Mouse (Mus musculus): Measurements from ENCODE around the gene Elmsan1.

The Elmsan1 gene

DNA sequence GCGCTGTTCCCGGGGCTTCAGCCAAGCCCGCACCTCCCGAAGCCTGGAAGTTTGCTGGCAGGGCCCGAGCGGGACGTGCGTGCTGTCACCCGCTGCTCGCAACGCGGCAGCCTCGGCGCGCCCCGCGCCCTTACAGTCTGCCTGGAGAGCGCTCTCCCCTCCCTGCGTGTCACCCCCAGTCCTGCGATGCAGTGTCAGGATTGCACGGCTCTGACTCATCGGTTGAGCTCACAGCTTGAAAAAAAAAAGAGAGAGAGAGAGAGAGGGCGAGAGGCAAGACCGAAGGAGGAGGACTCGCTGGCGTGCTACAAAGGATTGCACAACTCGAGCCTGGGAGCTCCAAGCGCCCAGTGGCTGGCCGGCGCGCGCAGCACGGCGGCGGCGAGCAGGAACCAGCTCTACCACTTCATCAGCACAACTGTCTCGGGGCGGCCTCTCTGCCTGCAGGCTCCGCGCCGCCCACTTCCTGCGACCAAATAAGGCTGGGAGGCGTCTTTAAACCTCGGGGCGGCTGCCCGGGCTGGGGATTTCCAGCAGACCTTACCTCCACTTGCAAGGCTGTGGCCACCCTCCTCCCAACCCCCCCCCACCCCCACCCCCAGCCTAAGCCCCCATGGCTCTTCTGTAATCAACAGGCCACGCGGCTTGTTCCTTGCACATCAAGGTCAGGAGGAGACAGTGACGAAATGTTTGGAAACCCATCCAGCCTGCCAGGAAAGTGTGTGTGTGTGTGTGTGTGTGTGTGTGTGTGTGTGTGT is 24.9 kb downstream of the Elmsan1 start:
- in situ Hi-C loops (cut with MboI, MseI) = no loop called here

DNA sequence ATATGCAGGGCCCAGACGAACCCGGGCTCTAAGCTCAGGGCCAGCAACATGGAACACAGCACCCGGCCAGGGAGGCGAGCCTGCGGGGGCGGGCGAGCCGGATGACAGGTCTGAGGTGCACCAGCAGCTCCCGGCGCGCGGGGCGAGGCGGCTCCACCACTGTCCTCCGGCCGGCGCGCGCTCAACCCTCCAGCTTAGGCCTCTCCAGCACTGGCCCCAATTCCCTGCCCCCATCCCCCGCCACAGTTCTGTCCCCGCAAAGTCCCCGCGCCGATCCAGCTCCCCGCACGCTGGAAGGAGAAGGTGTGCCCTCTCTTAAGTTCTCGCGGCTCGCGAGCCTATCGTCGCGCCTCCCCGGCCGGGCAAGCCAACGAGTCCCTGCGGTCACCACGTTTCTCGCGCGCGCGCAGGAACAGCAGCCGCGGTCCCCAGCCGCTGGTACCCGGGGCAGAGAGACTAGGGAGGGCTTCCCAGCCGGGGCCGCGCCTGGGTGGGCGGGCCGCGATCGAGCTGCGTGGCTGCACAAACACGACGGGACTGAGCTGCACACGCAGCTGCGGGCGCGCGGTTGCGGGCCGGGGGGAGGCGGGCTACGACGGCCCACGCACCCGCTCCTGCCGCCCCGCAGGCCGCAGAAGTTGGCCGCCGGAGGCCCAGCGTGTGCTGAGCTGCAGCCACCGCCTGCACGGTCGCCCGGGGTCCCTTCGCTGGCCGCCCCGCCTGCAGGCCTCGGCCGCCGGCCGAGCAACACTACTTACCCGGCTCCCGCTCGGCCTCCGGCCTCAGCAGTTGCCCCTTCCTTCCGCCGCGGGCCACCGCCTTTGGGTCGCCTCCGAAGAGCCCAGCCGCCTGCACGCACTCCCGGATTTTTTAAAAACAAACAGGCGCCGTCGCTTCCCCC is 25.7 kb downstream of the Elmsan1 start:
- in situ Hi-C loops (cut with MboI, MseI) = no loop called here

DNA sequence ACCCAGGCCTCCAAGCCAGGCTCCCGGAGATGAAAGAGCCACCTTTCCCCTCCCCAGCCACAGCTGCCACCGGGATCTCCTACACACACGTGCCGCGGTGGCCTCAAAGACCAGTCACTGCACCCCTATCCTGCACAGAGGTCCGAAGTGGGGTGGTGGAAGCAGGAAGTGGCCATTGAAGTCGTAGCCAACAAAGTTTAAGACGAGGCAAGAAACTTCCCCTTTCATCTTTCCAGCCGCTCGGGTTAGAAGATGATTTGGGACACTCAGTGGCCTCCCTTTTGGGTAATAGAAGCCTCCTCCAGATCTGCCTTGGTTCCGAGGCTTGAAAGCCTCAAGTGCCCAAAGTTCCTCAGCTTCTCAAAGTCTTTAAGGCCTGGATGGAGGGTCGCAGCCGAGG is 26.4 kb downstream of the Elmsan1 start:
- in situ Hi-C loops (cut with MboI, MseI) = no loop called here

DNA sequence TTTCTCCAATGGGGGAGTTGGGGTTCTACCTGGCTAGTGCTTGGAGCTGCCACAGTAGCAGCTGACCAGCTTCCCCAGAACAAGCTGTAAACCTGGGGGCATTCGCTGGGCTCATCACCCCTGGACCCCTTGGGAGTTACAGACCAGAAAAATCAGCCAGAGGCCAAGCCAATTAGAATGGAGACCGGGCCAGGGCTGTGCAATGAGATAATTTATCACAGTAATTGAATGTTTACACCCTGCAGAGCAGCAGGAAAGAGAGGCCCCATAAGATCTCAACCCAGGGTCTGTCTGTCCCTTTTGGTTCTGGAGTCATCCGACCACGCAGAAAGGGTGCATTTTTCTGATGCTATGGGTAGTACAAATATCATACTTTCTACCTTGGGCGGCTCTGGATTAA is 26.9 kb downstream of the Elmsan1 start:
- in situ Hi-C loops (cut with MboI, MseI) = no loop called here

DNA sequence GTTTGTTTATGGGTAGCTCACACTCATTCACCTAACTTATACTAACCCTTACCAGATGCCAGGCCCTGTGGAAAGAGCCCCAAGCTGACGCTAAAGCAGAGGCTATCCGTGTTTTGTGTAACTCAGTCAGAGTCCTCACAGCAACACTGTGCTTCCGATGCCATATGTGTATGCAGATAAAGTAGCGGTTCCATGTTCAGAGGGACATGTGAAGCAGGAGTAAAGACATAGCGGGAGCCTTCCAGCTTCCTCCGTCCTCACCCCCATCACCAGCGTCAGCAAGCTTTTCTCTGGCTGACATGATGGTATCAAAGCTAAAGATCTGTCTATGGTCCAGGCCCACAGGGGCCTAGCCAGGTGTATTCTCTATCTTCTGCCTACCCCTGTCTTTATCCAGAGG is 27.5 kb downstream of the Elmsan1 start:
- in situ Hi-C loops (cut with MboI, MseI) = no loop called here

DNA sequence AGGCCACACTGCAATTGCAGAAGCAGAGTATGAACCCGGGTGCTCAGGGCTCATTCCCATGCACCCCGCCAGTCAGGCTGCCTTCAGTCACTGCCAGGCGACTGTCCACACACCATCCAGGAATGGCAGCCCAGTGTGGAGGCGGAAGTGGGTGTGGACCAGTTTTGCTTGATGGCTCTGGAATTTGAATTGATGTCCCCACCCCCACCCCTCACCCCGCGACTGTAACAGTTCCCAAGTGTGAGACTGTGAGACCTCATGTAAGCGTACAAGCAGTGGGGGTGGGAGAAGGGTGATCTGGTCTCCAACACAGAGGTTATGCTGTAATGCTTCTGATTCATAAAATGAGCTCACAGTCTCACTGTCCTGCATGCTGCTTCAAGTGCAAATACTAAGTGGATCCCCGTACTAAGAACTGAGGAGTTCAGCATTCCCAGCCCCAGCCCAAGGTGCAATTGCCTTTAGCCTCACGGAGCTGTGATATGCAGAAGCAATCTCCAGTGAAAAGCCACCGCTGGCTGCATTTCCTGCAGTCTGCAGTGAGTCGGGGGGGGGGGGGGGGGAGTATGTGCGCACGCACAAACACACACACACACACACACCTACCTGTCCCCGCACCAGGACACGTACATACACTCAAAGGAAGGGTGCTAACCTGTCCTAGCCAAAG is 28.4 kb downstream of the Elmsan1 start:
- in situ Hi-C loops (cut with MboI, MseI) = no loop called here

DNA sequence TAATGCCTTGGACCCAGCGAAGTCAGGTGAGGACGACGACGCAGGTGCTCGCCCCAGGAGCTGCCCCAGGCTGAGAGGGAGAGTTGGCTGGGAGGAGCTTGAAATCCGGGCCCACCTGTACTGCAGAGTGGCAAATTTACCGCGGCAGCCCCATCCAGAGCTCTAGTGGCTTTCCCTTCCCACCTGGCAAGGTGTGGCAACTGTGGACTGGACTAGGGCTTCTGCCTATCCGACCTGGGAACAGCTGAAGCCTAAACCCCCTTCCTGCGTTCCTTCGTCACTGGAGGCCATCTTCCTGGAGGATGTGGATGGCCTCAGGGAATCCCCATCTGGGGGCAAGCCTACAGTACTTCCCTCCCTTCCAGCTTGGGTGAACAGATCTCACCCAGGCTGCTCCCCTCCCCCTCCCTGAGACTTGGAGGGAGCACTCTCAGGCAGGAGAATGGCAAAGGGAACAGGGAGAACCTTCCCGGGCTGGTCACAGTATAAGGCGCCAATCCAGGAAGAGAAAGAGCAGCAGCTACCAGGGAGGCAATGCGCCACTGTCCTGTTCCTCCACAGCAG is 29.7 kb downstream of the Elmsan1 start:
- in situ Hi-C loops (cut with MboI, MseI) = loop anchor here (5.0 kb wide), 1 partner anchor 1508 kb away; no protein-coding TSS in a partner anchor

DNA sequence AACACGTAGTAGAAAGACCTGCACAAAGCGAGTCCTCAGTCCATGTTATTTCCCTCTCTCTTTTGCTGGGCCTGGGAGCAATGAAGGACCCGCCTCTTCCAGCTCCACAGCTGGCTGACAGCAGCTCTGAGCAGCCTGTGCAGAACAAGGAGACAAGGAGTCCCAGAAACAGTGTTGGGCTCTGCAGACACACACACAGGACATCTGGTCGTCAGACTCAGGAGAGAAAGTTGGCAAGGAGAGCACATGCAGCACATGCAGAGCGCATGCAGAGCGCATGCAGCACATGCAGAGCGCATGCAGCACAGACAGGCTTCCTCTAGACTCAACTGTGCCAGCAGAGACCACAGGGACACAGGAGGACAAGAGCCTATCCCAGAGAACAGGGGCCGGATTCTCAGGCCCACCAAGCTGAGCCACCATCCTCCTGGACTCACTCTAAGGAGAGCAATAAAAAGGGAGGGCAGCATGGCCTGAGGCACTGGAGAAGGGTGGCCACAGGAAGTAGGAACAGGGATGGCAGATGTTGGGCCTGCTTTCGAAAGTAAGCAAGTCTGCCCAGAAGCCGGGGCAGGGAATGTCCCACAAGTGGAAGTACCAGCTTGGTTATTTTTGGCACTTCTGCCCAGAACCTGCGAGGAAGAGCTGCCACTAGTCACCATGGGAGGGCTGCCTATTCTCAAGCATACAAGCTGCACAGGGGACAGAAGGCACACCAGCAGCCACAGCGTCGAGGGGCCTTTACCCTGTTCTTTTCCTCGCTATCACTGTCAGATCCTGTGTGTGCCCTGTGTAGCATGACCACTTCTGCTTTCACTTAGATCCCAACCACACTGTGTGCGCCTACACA is 30.7 kb downstream of the Elmsan1 start:
- in situ Hi-C loops (cut with MboI, MseI) = loop anchor here (5.0 kb wide), 1 partner anchor 1509 kb away; no protein-coding TSS in a partner anchor

DNA sequence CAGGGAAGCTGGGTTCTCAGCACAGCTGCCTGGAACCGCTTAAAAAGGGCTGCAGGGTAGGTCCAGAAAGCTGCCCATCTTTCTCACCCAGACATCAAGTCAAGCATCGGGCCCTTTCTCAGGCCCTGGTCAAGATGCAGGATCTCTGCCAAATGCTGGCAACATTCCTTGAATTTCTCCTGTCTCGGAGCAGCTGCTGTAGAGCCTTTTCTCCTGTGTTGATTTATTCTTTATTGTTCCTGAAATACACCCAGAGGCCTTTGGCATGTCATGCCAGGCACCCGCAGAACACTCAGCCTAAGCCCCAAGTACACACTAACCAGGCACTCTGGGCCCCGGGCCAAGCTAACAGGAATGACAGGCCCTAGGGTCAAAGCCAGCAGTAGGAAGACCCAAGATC is 31.7 kb downstream of the Elmsan1 start:
- in situ Hi-C loops (cut with MboI, MseI) = loop anchor here (5.0 kb wide), 1 partner anchor 1510 kb away; no protein-coding TSS in a partner anchor

DNA sequence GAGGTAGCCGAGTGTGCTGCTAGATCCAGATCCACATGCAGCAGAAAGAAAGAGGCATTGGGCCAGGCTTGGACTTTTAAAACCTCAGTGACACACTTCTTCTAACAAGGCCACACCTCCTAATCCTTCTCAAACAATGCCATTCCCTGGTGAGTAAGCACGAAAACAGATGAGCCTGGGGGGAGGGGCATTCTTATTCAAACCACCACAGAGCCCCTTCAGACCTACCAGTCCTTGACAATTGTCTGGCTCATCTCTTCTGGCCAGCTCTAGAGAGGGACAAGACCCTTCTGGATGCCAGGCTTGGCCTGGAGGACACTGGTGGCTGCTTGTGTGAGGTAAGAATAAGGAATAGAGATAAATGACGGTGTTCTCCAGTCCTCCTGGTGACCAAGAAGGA is 32.1 kb downstream of the Elmsan1 start:
- in situ Hi-C loops (cut with MboI, MseI) = loop anchor here (5.0 kb wide), 1 partner anchor 1511 kb away; no protein-coding TSS in a partner anchor

DNA sequence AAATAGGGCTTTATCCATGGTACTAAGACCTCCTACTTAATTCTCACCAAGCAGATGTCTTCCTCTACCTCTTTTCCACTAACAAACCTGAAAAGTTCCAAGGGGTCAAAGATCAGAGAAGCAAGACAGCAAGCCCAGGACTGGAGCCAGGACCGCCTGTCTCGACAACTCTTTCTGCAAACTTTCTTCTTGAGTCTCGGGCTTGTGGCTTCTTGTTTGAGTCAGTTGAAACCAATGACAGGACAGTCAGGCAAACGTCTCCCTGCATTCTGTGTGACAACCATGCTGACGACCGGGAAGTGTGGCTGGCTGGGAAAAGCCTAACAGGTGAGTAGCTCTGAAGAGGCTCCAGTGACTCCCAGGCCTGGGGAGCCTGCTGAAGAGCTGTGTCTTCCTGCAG is 33.1 kb downstream of the Elmsan1 start:
- in situ Hi-C loops (cut with MboI, MseI) = loop anchor here (5.0 kb wide), 1 partner anchor 1512 kb away; no protein-coding TSS in a partner anchor

DNA sequence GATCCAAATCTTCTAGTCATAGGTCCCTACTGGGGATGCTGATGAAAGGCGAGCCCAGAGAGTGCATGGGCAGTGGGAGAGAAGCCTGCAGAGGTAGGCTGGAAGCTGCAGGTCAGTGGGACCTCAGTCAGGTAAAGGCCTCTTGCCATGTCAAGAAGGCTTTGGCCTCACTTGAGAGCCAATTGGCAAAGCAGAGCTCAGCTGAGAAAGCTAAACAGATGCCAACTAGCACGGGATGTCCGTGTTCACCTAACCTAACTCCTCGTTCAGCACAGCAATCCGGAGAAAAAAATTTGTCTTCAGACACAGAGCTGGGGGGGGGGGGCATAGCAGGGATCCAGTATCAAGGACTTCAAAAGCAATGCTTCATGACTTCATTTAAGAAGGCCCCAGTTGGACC is 33.7 kb downstream of the Elmsan1 start:
- in situ Hi-C loops (cut with MboI, MseI) = loop anchor here (5.0 kb wide), 1 partner anchor 1512 kb away; no protein-coding TSS in a partner anchor

DNA sequence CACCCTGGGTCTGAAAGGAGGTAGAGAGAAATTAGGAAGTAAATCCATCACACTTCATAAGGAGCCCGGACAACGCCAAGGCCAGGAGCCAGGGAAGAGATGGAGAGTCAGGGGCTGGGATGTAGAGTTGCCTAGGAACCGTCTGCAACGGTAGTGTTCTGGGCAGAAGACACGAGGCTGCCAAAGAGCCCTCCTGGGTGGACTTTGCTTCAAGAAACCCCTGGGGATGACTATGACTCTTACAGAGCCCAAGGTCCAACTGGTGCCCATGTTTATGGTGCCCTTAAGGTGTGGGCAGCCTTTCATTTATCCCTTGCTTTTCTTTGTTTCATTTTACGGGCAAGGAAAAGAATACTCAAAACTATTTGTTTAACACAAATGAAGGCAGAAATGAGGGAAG is 36.7 kb downstream of the Elmsan1 start:
- in situ Hi-C loops (cut with MboI, MseI) = no loop called here

DNA sequence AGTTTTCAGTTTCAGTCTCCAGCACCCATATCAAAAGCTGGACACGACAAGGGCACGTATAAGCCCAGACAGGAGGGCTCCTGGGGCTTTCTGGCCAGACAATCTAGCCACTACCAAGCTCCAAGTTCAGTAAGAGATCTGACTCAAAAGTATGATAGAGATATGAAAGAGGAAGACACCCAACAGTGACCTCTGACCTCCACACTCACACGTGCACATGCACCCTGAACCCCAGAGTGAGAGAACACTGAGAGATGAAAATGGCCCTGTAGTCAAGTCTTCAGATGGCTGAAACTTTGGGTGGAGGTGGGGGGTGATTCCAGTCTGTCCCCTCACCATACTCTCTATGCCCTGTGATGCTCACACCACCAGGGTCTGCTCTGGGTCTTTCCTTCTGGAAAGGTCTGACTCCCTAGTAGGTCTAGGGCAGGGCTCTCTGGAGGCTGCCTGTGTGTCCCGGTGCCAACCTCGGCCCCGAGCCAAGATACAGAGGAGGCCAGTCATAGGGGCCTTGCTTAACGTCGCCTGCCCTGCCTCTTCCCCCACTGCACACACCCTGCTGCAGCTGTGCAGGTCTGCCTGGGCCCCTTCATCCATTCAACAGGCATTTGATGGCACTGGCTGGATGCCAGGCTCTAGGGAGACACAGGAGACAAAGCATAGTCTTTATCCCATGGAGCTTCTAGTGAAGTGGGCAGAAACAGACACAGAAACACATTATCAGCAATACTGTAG is 37.8 kb downstream of the Elmsan1 start:
- in situ Hi-C loops (cut with MboI, MseI) = no loop called here

DNA sequence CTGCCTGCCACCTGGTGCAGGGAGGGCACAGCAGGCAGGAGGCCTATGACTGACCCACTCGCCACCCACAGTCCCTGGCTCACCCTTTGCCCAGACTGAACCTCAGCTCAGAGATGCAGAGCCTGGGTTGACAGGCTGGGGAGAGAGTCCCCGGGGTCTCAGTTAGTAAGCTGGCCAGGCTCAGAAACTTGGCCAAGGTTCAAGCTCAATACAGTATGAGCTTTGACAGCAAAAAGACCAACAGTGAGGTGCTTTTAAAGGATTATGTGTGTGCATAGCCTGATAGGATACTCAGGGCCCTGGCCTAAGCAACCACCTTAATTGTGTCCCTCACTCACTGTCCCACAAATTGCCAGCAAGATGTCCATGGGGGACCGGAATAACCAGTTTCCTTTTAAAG is 38.6 kb downstream of the Elmsan1 start:
- in situ Hi-C loops (cut with MboI, MseI) = no loop called here

DNA sequence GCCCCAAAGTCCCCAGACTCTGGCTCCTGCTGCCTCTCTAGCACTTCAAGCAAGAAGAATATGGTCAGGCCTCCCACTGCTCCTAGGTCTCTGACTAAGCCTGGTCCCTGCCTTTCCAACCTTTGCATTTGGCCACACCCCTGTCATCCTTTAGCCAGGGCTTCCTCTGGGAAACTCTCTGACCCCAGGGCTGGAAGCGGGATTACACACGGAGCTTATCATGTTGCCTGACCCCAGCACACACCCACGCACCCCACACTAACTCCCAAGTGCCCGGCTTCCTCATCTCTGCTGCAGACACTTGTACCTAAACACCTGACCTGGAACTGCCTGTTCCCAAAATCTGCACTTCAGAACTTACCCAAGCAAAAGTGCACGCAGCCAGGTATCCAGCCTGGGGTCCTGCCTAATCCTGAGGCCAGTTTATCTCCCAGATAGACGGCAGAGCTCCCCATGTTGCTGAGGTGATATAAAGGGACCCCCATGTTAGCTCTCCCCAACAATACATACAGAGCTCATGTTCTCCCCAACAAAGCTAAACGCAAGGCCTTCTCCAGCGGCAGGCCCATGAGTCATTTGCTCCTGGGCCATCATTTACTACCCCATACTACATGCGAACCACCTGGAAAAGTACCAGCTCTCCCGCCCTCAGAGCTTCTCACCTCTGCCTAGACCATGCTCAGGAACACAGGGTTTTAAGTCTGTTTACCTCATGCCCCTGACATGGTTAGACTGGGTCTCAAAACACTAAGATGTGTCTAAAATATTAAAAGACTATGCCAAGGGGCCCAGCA is 39.8 kb downstream of the Elmsan1 start:
- in situ Hi-C loops (cut with MboI, MseI) = no loop called here

DNA sequence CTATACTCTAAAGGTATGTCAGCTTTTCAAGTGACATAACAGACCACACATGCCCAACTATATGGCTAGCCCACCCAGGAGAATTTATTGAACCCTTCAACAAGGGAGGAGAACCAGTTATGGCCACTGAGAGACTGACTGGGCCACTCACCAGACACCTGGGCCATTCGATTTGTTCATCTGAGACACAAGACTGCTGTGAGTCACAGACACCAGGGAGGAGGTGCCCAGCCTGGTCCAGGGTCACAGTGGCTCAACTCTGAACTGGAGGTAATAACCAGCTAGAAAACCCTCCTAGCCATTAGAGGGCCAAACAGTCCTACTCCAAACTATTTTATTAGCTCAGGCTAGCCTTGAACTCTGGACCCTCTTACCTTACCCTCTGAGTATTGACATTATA is 40.6 kb downstream of the Elmsan1 start:
- in situ Hi-C loops (cut with MboI, MseI) = no loop called here

DNA sequence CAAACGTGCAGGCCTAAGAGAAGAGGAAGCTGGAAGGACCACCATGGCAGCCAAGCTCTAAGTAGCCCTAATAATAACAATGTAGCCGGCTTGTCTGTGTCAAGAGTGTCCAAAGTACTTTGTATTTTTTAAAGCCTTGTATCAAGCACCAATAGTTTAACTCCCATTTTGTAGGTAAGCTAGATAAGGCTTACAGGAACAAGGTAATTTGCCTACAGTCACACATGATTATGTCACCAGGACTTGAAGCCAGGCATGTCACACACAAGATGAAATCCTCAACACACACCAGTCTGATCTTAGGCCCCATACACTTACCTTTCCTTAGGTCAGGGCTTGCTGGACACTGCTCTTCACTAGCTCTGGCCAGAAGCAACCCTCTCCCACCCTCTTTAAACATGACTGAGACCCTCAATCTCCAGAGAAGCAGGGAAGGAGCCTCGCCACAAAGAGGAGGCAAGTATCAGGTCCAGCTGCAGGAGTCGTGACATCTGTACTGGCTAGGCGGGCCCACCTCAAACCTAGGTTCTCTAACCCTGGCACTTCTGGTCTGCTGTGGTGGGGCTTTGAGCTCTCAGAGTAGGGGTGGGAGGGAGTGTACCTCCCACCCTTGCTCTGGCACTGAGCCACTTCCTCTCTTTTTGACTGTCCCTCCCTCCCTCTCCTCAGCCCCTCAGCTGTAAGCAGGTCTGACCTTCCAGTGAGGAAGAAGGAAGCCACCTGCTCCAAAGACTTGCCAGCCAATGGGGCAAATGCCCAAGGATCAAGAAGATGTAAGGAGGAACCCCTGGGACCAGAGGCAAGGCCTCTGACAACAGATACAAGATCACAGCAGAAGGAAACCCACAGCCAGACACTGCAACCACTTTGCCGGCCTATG is 41.6 kb downstream of the Elmsan1 start:
- in situ Hi-C loops (cut with MboI, MseI) = no loop called here

All from T-helper 17 cell (primary cell).